Mouse (Mus musculus) cerebral cortex, adult 2 months (tissue): ENCODE results near the gene Slc5a6.

ENCODE experiments used
- WGBS: fragments of 180-500 bp; shearing (Covaris S2); methylation state at CpG from one replicate; pipeline ENCODE4 v1.1.7; 2018; 5-methylcytosine and 5-hydroxymethylcytosine counted together

Slc5a6 gene

DNA sequence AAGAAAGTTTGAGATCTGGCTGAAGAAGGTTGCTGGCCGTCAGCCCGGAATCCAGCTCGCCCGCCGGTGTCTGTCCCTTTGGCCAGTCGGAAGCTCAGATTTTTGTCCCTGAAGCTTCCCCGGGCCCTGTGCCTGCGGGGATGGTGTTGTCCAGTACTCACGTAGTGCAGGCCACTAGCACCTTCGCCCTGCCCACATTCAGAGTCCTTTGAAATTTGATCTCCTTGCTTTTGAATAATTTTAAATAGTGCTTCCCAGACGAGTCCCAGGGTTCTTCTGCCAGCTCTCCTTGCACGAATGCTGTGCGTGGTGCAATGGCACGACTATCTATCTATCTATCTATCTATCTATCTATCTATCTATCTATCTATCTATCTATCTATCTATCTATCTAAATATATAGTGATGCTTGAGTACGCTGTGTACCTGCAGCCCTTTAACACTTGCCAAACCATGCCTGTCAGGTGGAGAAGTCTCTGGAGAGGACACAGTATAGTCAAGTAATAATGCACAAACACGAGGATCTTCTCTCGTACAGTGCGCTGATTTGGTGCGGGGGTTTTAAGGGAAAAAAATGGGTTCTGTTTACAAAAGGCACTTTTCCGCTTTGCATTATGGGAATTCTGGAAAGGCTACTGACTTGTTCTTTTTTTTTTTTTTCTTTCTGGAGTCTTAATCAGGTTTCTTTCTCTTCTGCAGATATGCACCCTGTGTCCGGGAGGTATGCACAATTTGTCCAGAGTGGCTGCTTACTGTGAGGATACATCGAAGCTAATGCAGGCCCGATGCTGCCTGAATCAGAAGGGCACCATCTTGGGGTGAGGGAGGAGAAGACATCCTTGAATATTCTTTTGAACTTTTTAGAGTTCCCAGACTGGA is at the start of gene Slc5a6:
TSS of gene Slc5a6 (minus strand) at position 162 of the 879 bp plus-strand sequence.
- WGBS = under 1% methylated on average over 23 of the region's 23 CpGs

- 41% methylated on average over 11 of the region's 11 CpGs for WGBS
Measured at GRCm38 (mm10) chr5:31095711-31096480, 47.2 kb upstream of the Slc5a6 start.

GRCm38 (mm10) chr5:31094799-31095691 is 46.3 kb upstream of the Slc5a6 start:
- 2% methylated on average over 59 of the region's 59 CpGs for WGBS

DNA sequence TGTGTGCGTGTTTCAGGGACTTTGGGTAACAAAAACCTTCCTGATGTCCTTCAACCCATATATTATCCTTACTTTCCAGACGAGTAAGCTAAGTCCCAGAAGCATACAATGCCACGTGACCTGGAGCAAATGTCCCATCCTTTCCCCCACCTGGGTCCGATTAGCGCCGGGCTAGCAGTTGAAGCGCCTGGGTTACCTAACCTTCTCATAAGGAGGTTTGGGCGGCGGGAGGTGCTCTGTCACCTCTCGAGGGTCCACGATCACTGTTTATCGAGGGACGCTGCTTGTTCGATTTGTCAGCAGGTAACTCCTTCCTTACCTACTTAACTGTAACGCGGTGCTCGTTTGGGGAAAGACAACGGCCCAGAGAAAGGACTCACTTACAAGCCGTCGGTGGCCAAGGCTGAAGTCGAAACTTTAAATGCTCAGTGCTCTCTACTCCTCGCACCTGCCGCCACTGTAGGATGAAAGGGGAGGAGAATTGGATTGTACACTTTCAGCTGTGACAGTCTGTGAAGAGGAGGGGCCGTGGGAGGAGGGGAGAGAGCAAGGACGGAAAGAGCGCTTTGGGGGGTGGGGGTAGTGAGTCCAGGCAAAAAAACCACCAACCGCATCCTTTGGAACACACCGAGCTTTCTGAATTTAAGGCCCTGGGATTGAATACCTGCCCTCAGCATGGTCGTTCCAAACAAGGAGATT is 45.5 kb upstream of the Slc5a6 start:
- WGBS = 2% methylated on average over 29 of the region's 29 CpGs

DNA sequence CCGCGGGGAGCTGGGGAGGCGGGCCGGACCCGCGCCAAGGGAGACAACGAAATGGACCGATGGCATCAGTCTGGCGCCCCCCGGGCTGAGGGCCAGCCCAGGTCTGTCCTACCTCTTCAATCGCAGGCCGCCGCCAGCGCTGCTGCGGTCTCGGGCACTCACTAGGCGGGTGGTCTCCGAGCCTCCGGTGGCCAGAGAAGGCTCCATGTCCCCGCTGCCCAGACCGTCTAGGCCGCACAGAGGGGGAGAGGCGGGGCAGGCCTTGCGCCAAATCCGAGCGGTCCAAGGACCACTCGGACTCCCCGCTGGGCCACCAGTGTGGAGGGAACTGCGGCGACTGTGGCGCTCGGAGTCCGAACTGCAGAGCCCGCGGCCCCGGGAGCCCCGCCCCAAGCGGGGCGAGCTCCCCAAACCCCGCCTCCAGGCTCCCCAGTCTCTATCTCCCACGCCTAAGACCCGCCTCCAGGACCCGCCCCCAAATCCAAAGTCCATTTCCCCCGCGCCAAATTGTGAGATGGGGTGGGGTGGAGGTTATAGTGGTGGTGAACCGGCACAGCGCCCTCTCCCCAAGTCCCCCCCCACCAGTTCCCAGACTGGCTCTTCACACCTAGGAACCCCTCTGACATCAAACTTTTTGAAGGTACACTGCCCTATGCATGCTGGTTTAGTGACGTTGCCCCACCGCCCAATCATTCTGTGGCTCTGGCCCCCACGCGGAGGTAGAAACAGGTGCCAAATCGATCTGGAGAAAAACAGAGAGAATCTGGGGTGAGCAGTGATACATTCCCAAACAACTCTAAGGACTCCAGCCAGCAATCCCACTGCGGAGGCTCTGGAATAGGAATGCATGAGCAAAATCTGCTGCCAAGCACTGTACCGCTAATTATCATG is 44.7 kb upstream of the Slc5a6 start:
- under 1% methylated on average over 54 of the region's 54 CpGs for WGBS

GRCm38 (mm10) chr5:31092231-31092975 is 43.7 kb upstream of the Slc5a6 start:
- WGBS = 7% methylated on average over 51 of the region's 53 CpGs

DNA sequence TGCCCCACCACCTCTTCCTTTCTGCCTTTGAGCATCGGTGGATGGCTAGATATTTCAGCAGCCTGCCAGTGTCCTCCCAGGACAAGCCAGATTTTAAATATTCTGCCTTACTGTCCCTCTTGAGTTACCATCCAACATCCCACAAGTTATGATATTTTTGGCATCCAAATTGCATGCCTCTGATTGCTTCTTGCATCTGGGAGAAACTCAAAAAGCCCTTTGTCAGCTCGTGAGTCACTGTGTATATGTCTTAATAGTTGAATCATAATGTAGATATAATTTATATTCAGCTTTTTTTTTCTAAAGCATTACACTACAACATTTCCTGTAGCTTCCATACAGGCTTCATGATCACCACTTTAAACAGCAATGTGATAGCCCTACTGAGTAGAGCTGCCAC is 38.4 kb upstream of the Slc5a6 start:
- WGBS = 37% methylated on average over 2 of the region's 2 CpGs

DNA sequence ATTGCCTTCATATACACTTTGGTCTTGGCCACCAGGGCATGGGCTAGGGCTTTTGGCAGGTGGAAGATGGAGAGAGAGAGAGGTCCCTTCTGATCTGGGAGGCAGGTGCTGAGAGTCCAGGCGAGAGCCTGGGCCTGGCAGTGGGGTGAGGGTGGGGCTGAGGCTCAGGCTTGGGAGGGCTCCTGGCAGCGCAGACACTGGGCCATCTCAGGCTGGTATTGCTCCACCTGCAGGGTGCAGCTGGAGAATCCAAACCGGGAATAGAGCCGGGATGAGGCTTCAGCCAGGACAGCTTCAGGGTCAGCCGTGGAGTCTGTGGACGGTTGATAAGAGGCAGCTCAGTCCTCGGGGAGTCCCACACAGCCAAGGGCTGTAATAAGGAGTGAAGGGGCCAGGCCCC is 37.9 kb upstream of the Slc5a6 start:
- 52% methylated on average over 7 of the region's 7 CpGs for WGBS

GRCm38 (mm10) chr5:31083949-31084348 is 35.2 kb upstream of the Slc5a6 start:
- 23% methylated on average over 8 of the region's 8 CpGs for WGBS

GRCm38 (mm10) chr5:31082935-31083625 is 34.4 kb upstream of the Slc5a6 start:
- 50% methylated on average over 12 of the region's 12 CpGs for WGBS

DNA sequence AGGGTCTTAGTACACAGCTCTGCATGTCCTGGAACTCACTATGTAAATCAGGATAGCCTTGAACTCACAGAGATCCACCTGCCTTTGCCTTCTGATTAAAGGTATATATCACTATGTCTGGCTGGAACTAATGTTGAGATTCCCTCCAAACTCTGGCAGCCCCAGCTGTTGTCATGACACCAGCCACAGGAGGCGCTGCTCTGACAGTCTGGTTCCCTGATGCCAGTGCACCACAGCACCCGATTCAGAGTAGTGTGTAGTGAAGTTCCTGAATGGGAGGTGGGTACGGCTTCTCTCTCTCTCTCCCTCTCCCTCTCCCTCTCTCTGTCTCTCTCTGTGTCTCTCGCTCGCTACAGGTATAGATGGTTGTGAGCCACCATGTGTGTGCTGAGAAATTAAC is 33.6 kb upstream of the Slc5a6 start:
- whole genome bisulfite sequencing = 16% methylated on average over 5 of the region's 5 CpGs

DNA sequence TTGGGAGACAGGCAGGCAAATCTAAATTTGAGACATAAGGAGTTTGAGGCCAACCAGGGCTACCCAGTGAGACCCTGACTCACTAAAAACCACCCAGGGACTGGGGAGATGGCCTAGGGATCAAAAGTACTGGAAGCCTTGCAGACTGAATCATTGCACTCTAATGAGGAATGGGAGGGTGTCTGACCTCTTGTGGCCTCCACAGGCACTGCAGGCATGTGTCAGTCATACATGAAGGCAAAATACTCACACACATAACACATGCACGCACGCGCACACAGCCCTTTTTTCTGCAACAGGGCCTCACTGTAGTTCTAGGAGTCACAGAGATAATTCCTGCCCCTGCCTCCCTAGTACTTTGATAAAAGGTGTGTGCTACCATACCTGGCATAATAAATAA is 32.7 kb upstream of the Slc5a6 start:
- WGBS = 83% methylated on average over 3 of the region's 3 CpGs

GRCm38 (mm10) chr5:31080795-31081164 is 32.1 kb upstream of the Slc5a6 start:
- WGBS = 41% methylated on average over 3 of the region's 3 CpGs

- 41% methylated on average over 13 of the region's 13 CpGs for WGBS
Measured at GRCm38 (mm10) chr5:31080059-31080794, 31.5 kb upstream of the Slc5a6 start.

GRCm38 (mm10) chr5:31076346-31076745 is 27.6 kb upstream of the Slc5a6 start:
- 90% methylated on average over 13 of the region's 13 CpGs for WGBS

- 89% methylated on average over 12 of the region's 12 CpGs for WGBS
Measured at GRCm38 (mm10) chr5:31073176-31073575, 24.5 kb upstream of the Slc5a6 start.

GRCm38 (mm10) chr5:31071821-31072220 is 23.1 kb upstream of the Slc5a6 start:
- WGBS = 94% methylated on average over 11 of the region's 11 CpGs

GRCm38 (mm10) chr5:31071059-31071458 is 22.3 kb upstream of the Slc5a6 start:
- 64% methylated on average over 2 of the region's 2 CpGs for WGBS
